Mouse (Mus musculus): ENCODE results near the gene Iqcn.

Gene Iqcn

GRCm38 (mm10) chr8:70703287-70703686 lies at the start of gene Iqcn:
TSS of gene Iqcn (plus strand) at chr8:70703457.
- DNase-seq (ENCODE audit: low spot score in 2 of 2): no peak

GRCm38 (mm10) chr8:70654121-70654520 lies 49.1 kb upstream of the Iqcn start:
- DNase-seq (ENCODE audit: low spot score in 2 of 2): no peak

GRCm38 (mm10) chr8:70655469-70655868 lies 47.8 kb upstream of the Iqcn start:
- DNase-seq (ENCODE audit: low spot score in 2 of 2): no peak

- no peak for DNase-seq (ENCODE audit: low spot score in 2 of 2)
Observed at GRCm38 (mm10) chr8:70656193-70656790, 47.0 kb upstream of the Iqcn start.

GRCm38 (mm10) chr8:70657214-70657613 lies 46.0 kb upstream of the Iqcn start:
- no peak for DNase-seq (ENCODE audit: low spot score in 2 of 2)

GRCm38 (mm10) chr8:70657739-70658138 lies 45.5 kb upstream of the Iqcn start:
- DNase-seq (ENCODE audit: low spot score in 2 of 2): no peak

GRCm38 (mm10) chr8:70658897-70659603 lies 44.2 kb upstream of the Iqcn start:
- DNase-seq (ENCODE audit: low spot score in 2 of 2): no peak

GRCm38 (mm10) chr8:70659604-70660272 lies 43.5 kb upstream of the Iqcn start:
- DNase-seq (ENCODE audit: low spot score in 2 of 2): peak; percentile 58 to 67

GRCm38 (mm10) chr8:70660273-70660725 lies 43.0 kb upstream of the Iqcn start, which contains the start of gene Pgpep1:
TSS of gene Pgpep1 (minus strand) at chr8:70660388.
- no peak for DNase-seq (ENCODE audit: low spot score in 2 of 2)

- no peak for DNase-seq (ENCODE audit: low spot score in 2 of 2)
Observed at GRCm38 (mm10) chr8:70663691-70664090, 39.6 kb upstream of the Iqcn start.

GRCm38 (mm10) chr8:70664631-70665030 lies 38.6 kb upstream of the Iqcn start:
- DNase-seq (ENCODE audit: low spot score in 2 of 2): no peak

GRCm38 (mm10) chr8:70665599-70665998 lies 37.7 kb upstream of the Iqcn start:
- no peak for DNase-seq (ENCODE audit: low spot score in 2 of 2)

- peak; percentile 41 to 50 for DNase-seq (ENCODE audit: low spot score in 2 of 2)
Observed at GRCm38 (mm10) chr8:70667071-70667470, 36.2 kb upstream of the Iqcn start.

GRCm38 (mm10) chr8:70671615-70672324 lies 31.5 kb upstream of the Iqcn start:
- DNase-seq (ENCODE audit: low spot score in 2 of 2): no peak

- DNase-seq (ENCODE audit: low spot score in 2 of 2): no peak
Observed at GRCm38 (mm10) chr8:70672325-70673078, 30.8 kb upstream of the Iqcn start.

GRCm38 (mm10) chr8:70673079-70673856 lies 30.0 kb upstream of the Iqcn start, which contains the start of gene Lsm4:
TSS of gene Lsm4 (plus strand) at chr8:70673248.
- DNase-seq (ENCODE audit: low spot score in 2 of 2): peak; percentile 94 to 98

GRCm38 (mm10) chr8:70674109-70674508 lies 29.1 kb upstream of the Iqcn start:
- DNase-seq (ENCODE audit: low spot score in 2 of 2): no peak

- no peak for DNase-seq (ENCODE audit: low spot score in 2 of 2)
Observed at GRCm38 (mm10) chr8:70674716-70675115, 28.5 kb upstream of the Iqcn start.

- DNase-seq (ENCODE audit: low spot score in 2 of 2): no peak
Observed at GRCm38 (mm10) chr8:70675336-70675735, 27.9 kb upstream of the Iqcn start.

GRCm38 (mm10) chr8:70677451-70678080 lies 25.7 kb upstream of the Iqcn start:
- DNase-seq (ENCODE audit: low spot score in 2 of 2): no peak
